In the genomic region with DNA sequence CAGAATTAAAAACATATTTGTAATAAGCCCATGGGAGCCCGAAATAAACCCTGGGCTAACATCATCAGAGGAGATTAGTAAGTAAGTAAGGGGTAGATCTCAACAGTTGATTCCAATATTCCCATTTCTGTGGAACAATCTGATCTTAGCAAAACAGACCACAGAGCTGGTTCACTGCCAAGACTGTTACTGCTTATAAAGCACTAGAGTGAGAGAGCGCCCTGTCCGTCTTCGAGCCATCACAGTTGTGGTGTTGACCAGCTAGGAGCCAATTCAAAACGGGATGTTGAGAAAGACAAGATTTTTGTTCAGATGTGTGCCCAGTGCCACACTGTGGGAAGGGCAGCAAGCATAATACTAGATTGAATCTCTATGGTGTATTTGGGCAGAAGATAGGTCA, we compare ENCODE assay signal across 11 mouse cellular contexts. TPM values are rescaled to one million over a fixed set of nuclear protein-coding genes. Genes with fewer than 3 reads are reported as not detected.
DNase-seq lines count a peak whose midpoint lies in the region.
"Had no signal": no experiment of that assay in that cellular context is flagged by ENCODE, and none has a peak within 500 bp of the region (broad histone marks: within the 10 kb centered on the region; RNA-seq: fewer than 3 reads in every experiment).

No protein-coding gene starts in this region.

- DNase-seq in cerebellum, adult 18-20 months: peak; percentile 25 to 26
- no peak for DNase-seq in cerebellum, adult 8-10 months
- DNase-seq in gastrocnemius, postnatal 10 days: peak; percentile 9
- DNase-seq in gastrocnemius, postnatal 25 days: no peak
- peak; percentile 43 for DNase-seq in layer of hippocampus, adult 11-12 months (ENCODE audit: low spot score)
- DNase-seq in layer of hippocampus, adult 8-10 months (ENCODE audit: low spot score in 2 of 2): no peak
- peak; percentile 28 for DNase-seq in adipocyte (ENCODE audit: low spot score)
- no peak for DNase-seq in urinary bladder, postnatal 10 days (ENCODE audit: low spot score)
- DNase-seq: adrenal gland, adult 2 months; heart, postnatal 14 days; right cerebral cortex, postnatal 14 days had no signal

RNA-seq across cellular contexts. Expression of gene Ttc19, which starts 49.9 kb away (rescaled TPM):
- 10 to 100 TPM; 21.3 to 23.0 TPM for total RNA-seq in gastrocnemius, postnatal 10 days (2021)
- 10 to 100 TPM; 28.5 to 39.9 TPM for total RNA-seq in gastrocnemius, postnatal 25 days (2021)
- 10 to 100 TPM; 82.1 to 95.0 (median 89.8) TPM for total RNA-seq in layer of hippocampus, adult 8-10 months (2022)

RNA-seq across cellular contexts. Expression of gene Zswim7, which starts 50.0 kb away (rescaled TPM):
- 10 to 100 TPM; 15.2 to 17.9 TPM for total RNA-seq in gastrocnemius, postnatal 10 days (2021)
- total RNA-seq in gastrocnemius, postnatal 25 days (2021): 10 to 100 TPM; 26.7 to 29.2 TPM
- 10 to 100 TPM; 12.3 to 16.6 (median 14.7) TPM for total RNA-seq in layer of hippocampus, adult 8-10 months (2022)

Comparison
In these comparisons a context has a peak if more than half of its experiments do, and no peak if none do; other contexts are left out.
1. DNase-seq: peak in cerebellum, adult 18-20 months (2 of 2), gastrocnemius, postnatal 10 days (single experiment), layer of hippocampus, adult 11-12 months (single experiment) and adipocyte (single experiment); none in cerebellum, adult 8-10 months (single experiment), gastrocnemius, postnatal 25 days (single experiment), layer of hippocampus, adult 8-10 months (0 of 2) and urinary bladder, postnatal 10 days (single experiment).